Mouse (Mus musculus) limb, embryonic 14.5 days (tissue): ENCODE data around the gene Rom1. TPM values are rescaled to one million over a fixed set of nuclear protein-coding genes. Genes with fewer than 3 reads are reported as not detected.

Experiments
- ATAC-seq: fragments of 200-750 bp; cut with Nextera tagmentation; 2 replicates; pipeline ENCODE4 v1.8.0; 2017; ENCODE audit warnings: low read depth, moderate number of reproducible peaks, moderate TSS enrichment; ENCODE audit not compliant: low FRiP score
- DNase-seq: peaks from one replicate; pipeline ENCODE4 v3.0.0-alpha.2; 2015; ENCODE audit warnings: low spot score
- H3K27ac ChIP-seq: fragments of 300-500 bp; sonication (generic); replicated peaks from 2 replicates; pipeline ENCODE4 v1.5.1; 2014; ENCODE audit warnings: low read depth, mild to moderate bottlenecking, low read length, moderate library complexity, mixed read lengths
- H3K27me3 ChIP-seq: fragments of 300-500 bp; sonication (generic); 2 replicates; pipeline ENCODE4 v1.6.1; 2014; ENCODE audit warnings: low read length, mixed read lengths; ENCODE audit not compliant: control insufficient read depth, insufficient read depth
- H3K36me3 ChIP-seq: fragments of 300-500 bp; sonication (generic); 2 replicates; pipeline ENCODE4 v1.6.1; 2014; ENCODE audit warnings: mild to moderate bottlenecking, low read length, moderate library complexity, mixed read lengths; ENCODE audit not compliant: control insufficient read depth, insufficient read depth
- H3K4me1 ChIP-seq: fragments of 300-500 bp; sonication (generic); 2 replicates; pipeline ENCODE4 v1.6.1; 2014; ENCODE audit warnings: antibody characterized with exemption, low read length, mixed read lengths; ENCODE audit not compliant: control insufficient read depth, insufficient read depth
- H3K4me2 ChIP-seq: fragments of 300-500 bp; sonication (generic); replicated peaks from 2 replicates; pipeline ENCODE4 v1.6.1; 2014; ENCODE audit warnings: low read depth, mild to moderate bottlenecking, low read length, moderate library complexity; ENCODE audit not compliant: severe bottlenecking
- H3K4me3 ChIP-seq: fragments of 300-500 bp; sonication (generic); replicated peaks from 2 replicates; pipeline ENCODE4 v1.5.1; 2014; ENCODE audit warnings: low read length
- H3K9ac ChIP-seq: fragments of 300-500 bp; sonication (generic); 2 replicates; pipeline ENCODE4 v1.6.1; 2014; ENCODE audit warnings: mild to moderate bottlenecking, low read depth, low read length, moderate library complexity; ENCODE audit not compliant: severe bottlenecking
- H3K9me3 ChIP-seq: fragments of 300-500 bp; sonication (generic); 2 replicates; pipeline ENCODE4 v1.6.1; 2016; ENCODE audit warnings: low read length; ENCODE audit not compliant: control insufficient read depth
- POLR2A ChIP-seq: fragments of 200-500 bp; IDR thresholded peaks from 2 replicates; pipeline ENCODE4 v1.8.0; 2012; ENCODE audit warnings: inconsistent platforms, mild to moderate bottlenecking, moderate library complexity, borderline replicate concordance; ENCODE audit not compliant: insufficient read depth, insufficient read length; ENCODE audit errors: extremely low read depth
- WGBS: fragments of 180-500 bp; shearing (Covaris S2); extraction: QIAGEN DNeasy Blood & Tissue Kit; methylation state at CpG from one replicate; pipeline ENCODE4 v1.1.7; 2014; 5-methylcytosine and 5-hydroxymethylcytosine counted together
- polyA plus RNA-seq, 2 experiments: library from polyadenylated mRNA; depleted of rRNA in 1 of 2; stranded (reverse) in 1 of 2; unstranded in 1 of 2; fragments of >200 nt; fragmentation: Nextera tagmentation in 1 of 2; extraction: Ambion mirVana in 1 of 2; gene quantifications; 2 replicates each; pipeline versions ENCODE4 v1.2.1 to v1.2.3; 2012 to 2014

Gene Rom1
- polyA plus RNA-seq, 2 experiments: 2.0 to 5.2 TPM

DNA sequence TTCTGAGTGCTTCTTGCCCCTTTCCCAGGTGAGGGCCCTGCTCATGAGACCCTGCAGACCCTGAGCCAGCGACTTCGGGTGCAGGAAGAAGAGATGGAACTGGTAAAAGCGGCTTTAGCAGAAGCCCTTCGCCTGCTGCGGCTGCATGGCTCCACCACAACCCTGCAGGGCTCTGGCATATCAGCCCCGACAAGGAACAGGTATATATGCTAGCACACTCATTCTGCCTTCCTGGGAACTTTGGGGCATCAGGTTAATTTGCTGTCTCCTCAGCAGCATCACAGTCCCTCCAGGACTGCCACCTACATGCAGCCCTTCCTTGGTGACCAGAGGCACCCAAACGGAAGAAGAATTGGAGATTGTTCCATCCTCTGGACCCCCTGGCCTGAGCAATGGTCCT, 1.6 kb upstream of the Rom1 start:
- 79% methylated on average over 7 of the region's 7 CpGs for WGBS
- peak overlapping the region; percentile 69 for H3K4me2 ChIP-seq
- H3K4me3 ChIP-seq: peak overlapping the region; percentile 68
- H3K27me3 ChIP-seq: no peaks in the 10 kb centered on the region
- DNase-seq (no peak), ATAC-seq (no peak)
- peaks cover 12% of the 10 kb centered on the region for H3K4me1 ChIP-seq
- TF ChIP-seq POLR2A: no peak
- peak overlapping the region; percentile 89 for H3K9ac ChIP-seq
- H3K27ac ChIP-seq: 0 out of 2 replicates have a peak overlapping the region, but pooled peaks have one; percentile 10
- peaks cover 61% of the 10 kb centered on the region for H3K36me3 ChIP-seq
- H3K9me3 ChIP-seq: no peaks in the 10 kb centered on the region

DNA sequence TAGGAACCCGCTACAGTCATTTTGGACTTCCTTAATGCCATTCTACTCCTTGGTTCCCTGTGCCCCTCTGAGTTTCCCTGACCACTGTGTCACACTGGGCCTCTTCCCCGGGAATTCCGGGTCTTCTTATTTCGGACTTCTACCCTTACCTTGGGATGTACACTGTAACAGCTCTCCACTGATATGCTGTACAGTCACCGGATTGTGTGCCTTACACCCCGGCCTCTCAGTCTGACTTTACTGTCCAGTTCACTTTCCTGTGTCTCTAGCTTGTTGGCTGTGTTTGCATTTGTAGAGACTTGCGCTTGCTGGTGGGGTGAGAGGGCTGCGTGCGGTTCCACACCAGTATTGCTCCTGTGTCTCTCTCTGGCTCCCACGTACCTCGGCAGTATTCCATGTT, 961 bp upstream of the Rom1 start:
- Histone ChIP-seq H3K4me1 (peaks cover 12% of the 10 kb centered on the region), H3K36me3 (peaks cover 61% of the 10 kb centered on the region), H3K4me2 (peak overlapping the region; percentile 69), H3K9me3 (no peaks in the 10 kb centered on the region), H3K27me3 (no peaks in the 10 kb centered on the region), H3K27ac (peak overlapping the region; percentile 67; the same call in 1 of the 2 replicates), H3K9ac (peak overlapping the region; percentile 89), H3K4me3 (peak overlapping the region; percentile 68)
- DNase-seq (no peak), ATAC-seq (0 out of 2 replicates have a peak, but pooled peaks have one; percentile 14)
- no peak for TF ChIP-seq POLR2A
- 7% methylated on average over 11 of the region's 11 CpGs for WGBS

DNA sequence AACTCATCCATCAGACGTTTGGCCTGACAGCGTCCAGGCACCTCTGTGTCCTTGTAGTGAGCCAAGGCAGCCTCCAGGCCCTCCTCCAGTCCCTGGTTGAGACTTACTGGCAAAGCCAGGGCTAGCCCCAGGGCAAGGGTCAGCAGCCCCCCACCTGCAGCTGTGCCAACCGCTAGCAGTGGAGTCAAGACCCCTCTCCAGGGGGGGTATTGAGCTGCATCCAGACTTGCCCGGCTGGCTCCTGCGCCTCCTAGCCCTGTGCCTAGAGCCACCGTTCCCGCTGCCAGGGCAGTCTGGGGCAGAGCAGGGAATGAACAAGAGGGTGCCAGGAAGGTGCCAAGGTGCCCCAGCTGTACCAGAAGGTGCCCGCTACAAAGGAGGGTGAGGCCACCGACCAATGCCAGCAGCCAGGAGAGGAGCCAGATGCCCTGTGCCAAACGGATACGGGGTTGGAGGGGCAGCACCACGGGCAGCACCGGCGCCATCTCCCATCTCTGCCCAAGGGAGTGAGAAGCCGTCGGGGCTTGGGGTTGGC, 400 bp downstream of the Rom1 start:
- TF ChIP-seq POLR2A: no peak
- DNase-seq: no peak

DNA sequence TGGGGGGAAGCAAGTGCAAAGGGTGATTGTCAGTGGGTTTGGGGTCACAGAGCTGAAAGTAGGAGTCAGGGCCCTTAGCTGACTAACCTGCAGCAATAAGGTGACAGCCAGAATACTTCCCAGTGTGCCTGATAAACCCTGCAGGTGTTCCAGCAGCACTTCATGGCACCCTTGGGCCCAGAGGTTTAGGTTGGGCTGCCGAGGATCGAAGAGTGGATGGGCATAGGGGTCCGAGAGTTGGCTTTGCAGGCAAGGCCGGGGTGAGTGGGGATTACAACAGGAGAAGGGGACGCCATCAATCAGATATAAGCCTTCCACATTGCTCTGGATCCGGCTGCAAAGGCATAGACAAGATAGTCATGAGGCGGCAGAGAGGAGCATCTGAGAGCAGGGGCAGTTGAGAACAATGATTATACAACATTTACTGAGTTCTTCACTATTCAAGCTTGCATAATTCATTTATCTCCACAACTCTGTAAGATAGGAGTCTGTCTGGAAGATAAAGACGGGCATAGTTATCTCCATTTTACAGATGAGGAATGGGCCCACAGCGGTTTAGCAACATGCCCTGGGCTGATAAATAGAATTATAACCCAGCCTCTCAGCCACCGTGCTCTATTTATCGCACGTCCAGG, 1.1 kb downstream of the Rom1 start:
- H3K9ac ChIP-seq: no peak overlapping the region
- no peak overlapping the region for H3K4me2 ChIP-seq
- H3K9me3 ChIP-seq: no peaks in the 10 kb centered on the region
- H3K4me1 ChIP-seq: peaks cover 12% of the 10 kb centered on the region
- peaks cover 41% of the 10 kb centered on the region for H3K36me3 ChIP-seq
- 85% methylated on average over 12 of the region's 12 CpGs for WGBS
- DNase-seq (no peak), ATAC-seq (no peak)
- H3K27ac ChIP-seq: no peak overlapping the region
- no peaks in the 10 kb centered on the region for H3K27me3 ChIP-seq
- H3K4me3 ChIP-seq: no peak overlapping the region
- no peak for TF ChIP-seq POLR2A

More for the DNA sequence above, 400 bp downstream of the Rom1 start:
- Histone ChIP-seq H3K4me3 (peak overlapping the region; percentile 68), H3K27ac (0 out of 2 replicates have a peak overlapping the region, but pooled peaks have one; percentile 67), H3K36me3 (peaks cover 48% of the 10 kb centered on the region), H3K9ac (peak overlapping the region; percentile 89), H3K27me3 (no peaks in the 10 kb centered on the region), H3K9me3 (no peaks in the 10 kb centered on the region), H3K4me1 (peaks cover 12% of the 10 kb centered on the region), H3K4me2 (peak overlapping the region; percentile 69)
- ATAC-seq: no peak
- WGBS: 20% methylated on average over 14 of the region's 16 CpGs

DNA sequence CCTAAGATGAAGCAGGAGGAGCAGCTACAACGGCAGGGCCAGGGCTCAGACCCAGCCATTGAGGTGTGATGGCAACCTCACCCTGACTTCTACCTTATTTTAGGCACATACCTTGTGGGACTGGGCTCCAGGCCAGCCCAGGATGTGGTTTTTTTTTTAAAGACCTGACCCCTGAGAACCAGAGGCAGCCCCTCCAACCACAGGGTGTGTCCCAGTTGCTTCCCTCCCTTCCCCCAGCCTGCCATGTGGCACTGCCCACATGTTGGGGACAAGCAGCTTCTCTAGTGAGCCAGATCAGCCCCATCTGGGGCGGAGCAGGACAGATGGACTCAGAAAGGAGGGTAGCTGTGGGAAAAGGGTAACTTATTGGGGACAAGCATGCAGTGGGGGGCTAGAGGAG, 2.4 kb downstream of the Rom1 start:
- TF ChIP-seq POLR2A: no peak
- DNase-seq (no peak), ATAC-seq (no peak)
- H3K36me3 ChIP-seq: peaks cover 43% of the 10 kb centered on the region
- H3K9me3 ChIP-seq: no peaks in the 10 kb centered on the region
- H3K4me3 ChIP-seq: no peak overlapping the region
- WGBS: 90% methylated on average over 2 of the region's 2 CpGs
- H3K27me3 ChIP-seq: no peaks in the 10 kb centered on the region
- no peak overlapping the region for H3K9ac ChIP-seq
- no peak overlapping the region for H3K27ac ChIP-seq
- H3K4me1 ChIP-seq: peaks cover 14% of the 10 kb centered on the region
- no peak overlapping the region for H3K4me2 ChIP-seq

DNA sequence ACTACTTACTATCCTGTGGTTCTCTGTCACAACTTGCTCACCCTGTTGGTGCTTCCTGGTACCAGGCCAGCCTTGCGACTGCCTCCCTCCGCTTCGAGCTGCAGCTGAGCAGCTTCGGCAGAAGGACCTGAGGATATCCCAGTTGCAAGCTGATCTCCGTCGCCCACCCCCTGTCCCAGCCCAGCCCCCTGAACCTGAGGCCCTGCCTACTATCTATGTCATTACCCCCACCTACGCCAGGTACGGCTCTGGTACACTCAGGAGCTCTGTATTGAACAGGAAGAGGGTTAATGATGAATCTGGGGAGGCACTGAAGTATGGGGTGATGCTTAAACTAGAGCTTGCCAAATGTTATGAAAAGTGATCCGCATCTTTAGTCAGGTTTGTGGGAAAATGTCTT, 7.4 kb downstream of the Rom1 start:
- H3K27ac ChIP-seq: no peak overlapping the region
- no peak overlapping the region for H3K9ac ChIP-seq
- no peak overlapping the region for H3K4me3 ChIP-seq
- no peak for TF ChIP-seq POLR2A
- H3K4me2 ChIP-seq: no peak overlapping the region
- DNase-seq (no peak), ATAC-seq (no peak)
- no peaks in the 10 kb centered on the region for H3K9me3 ChIP-seq
- H3K4me1 ChIP-seq: peaks cover 13% of the 10 kb centered on the region
- no peaks in the 10 kb centered on the region for H3K27me3 ChIP-seq
- WGBS: 71% methylated on average over 9 of the region's 9 CpGs
- peaks cover 29% of the 10 kb centered on the region for H3K36me3 ChIP-seq
